Mouse (Mus musculus) myocyte (in vitro differentiated cells): ENCODE data around the gene Pes1. TPM values are rescaled to one million over a fixed set of nuclear protein-coding genes. Genes with fewer than 3 reads are reported as not detected.

Source experiments
- H3K27me3 ChIP-seq: one replicate; pipeline ENCODE4 v1.6.1; 2011; ENCODE audit not compliant: control insufficient read depth, insufficient read depth, insufficient read length
- H3K36me3 ChIP-seq: one replicate; pipeline ENCODE4 v1.6.1; 2011; ENCODE audit not compliant: control insufficient read depth, insufficient read depth
- H3K4me2 ChIP-seq: one replicate; pipeline ENCODE4 v1.6.1; 2011; ENCODE audit warnings: low read depth, control low read depth
- H3K4me3 ChIP-seq: one replicate; pipeline ENCODE4 v1.5.1; 2011; ENCODE audit warnings: mild to moderate bottlenecking, control low read depth, moderate library complexity
- H3K79me2 ChIP-seq: one replicate; pipeline ENCODE4 v1.6.1; 2011; ENCODE audit not compliant: control insufficient read depth, insufficient read depth
- H3ac ChIP-seq: one replicate; pipeline ENCODE4 v1.6.1; 2011; ENCODE audit not compliant: control insufficient read depth, insufficient read length
- CEBPB ChIP-seq: IDR thresholded peaks from 2 replicates; pipeline ENCODE4 v1.6.1; 2011; ENCODE audit warnings: mild to moderate bottlenecking, moderate library complexity; ENCODE audit not compliant: poor library complexity, insufficient read depth, severe bottlenecking
- E2F4 ChIP-seq: IDR thresholded peaks from one replicate; pipeline ENCODE4 v1.6.1; 2011; ENCODE audit warnings: mild to moderate bottlenecking, control low read depth, moderate library complexity; ENCODE audit not compliant: insufficient read depth
- MAX ChIP-seq: IDR thresholded peaks from one replicate; pipeline ENCODE4 v1.6.1; 2011; ENCODE audit warnings: low read depth, mild to moderate bottlenecking, control low read depth
- MYOD1 ChIP-seq, 3 experiments: IDR thresholded peaks; one replicate each; pipeline ENCODE4 v1.6.1; 2011; ENCODE audit warnings: control low read depth in 2 of 3, low read depth in 2 of 3, mild to moderate bottlenecking in 2 of 3, moderate library complexity in 1 of 3; ENCODE audit not compliant: insufficient read length in 2 of 3, control insufficient read depth in 1 of 3
- MYOG ChIP-seq, 3 experiments: IDR thresholded peaks; one replicate each; pipeline ENCODE4 v1.6.1; 2011; ENCODE audit warnings: control low read depth in 2 of 3, low read depth in 2 of 3, mild to moderate bottlenecking in 2 of 3; ENCODE audit not compliant: insufficient read length in 2 of 3, control insufficient read depth in 1 of 3, insufficient read depth in 1 of 3
- POLR2A ChIP-seq: IDR thresholded peaks from one replicate; pipeline ENCODE4 v1.6.1; 2011; ENCODE audit warnings: low read depth, mild to moderate bottlenecking, control low read depth, moderate library complexity; ENCODE audit not compliant: insufficient read length
- POLR2AphosphoS2 ChIP-seq: IDR thresholded peaks from one replicate; pipeline ENCODE4 v1.6.1; 2011; ENCODE audit warnings: low read depth, control low read depth; ENCODE audit not compliant: insufficient read length
- REST ChIP-seq: IDR thresholded peaks from one replicate; pipeline ENCODE4 v1.6.1; 2011; ENCODE audit warnings: mild to moderate bottlenecking, control low read depth, moderate library complexity; ENCODE audit not compliant: insufficient read depth, insufficient read length
- SRF ChIP-seq: IDR thresholded peaks from one replicate; pipeline ENCODE4 v1.6.1; 2011; ENCODE audit warnings: low read depth; ENCODE audit not compliant: control insufficient read depth, insufficient read length
- TCF12 ChIP-seq: IDR thresholded peaks from one replicate; pipeline ENCODE4 v1.6.1; 2011; ENCODE audit warnings: mild to moderate bottlenecking, control low read depth; ENCODE audit not compliant: poor library complexity, insufficient read depth, severe bottlenecking
- TCF3 ChIP-seq: IDR thresholded peaks from one replicate; pipeline ENCODE4 v1.6.1; 2011; ENCODE audit warnings: low read depth, control low read depth; ENCODE audit not compliant: insufficient read length
- USF1 ChIP-seq: IDR thresholded peaks from one replicate; pipeline ENCODE4 v1.6.1; 2011; ENCODE audit warnings: low read depth, mild to moderate bottlenecking, control low read depth, moderate library complexity
- polyA plus RNA-seq: library from polyadenylated mRNA; unstranded; fragments of >200 nt; fragmentation: generic; extraction: Trizol; gene quantifications from one replicate; pipeline ENCODE4 v1.2.1, GENCODE M21; 2012; ENCODE audit warnings: missing spikeins

Gene Pes1
- polyA plus RNA-seq, 1 experiment, result 104 TPM

- peaks cover 20% of the 10 kb centered on the region for H3K36me3 ChIP-seq
- H3K4me3 ChIP-seq, result no peak overlapping the region
- no peak overlapping the region for H3ac ChIP-seq
- H3K79me2 ChIP-seq, result no peaks in the 10 kb centered on the region
- TF ChIP-seq E2F4, result no peak
- no peak for TF ChIP-seq MYOG (IDR thresholded peaks at IDR 0.05; ENCODE audit: control insufficient read depth in 1 of 3, insufficient read depth in 1 of 3, insufficient read length in 2 of 3, low read depth in 2 of 3)
- TF ChIP-seq POLR2AphosphoS2, result no peak
- TF ChIP-seq SRF, result no peak
- TF ChIP-seq USF1, result no peak
- no peak for TF ChIP-seq CEBPB
- no peak for TF ChIP-seq REST
- no peak for TF ChIP-seq TCF12
- TF ChIP-seq POLR2A, result no peak
- TF ChIP-seq MYOD1 (IDR thresholded peaks at IDR 0.05; ENCODE audit: control insufficient read depth in 1 of 3, insufficient read length in 2 of 3, low read depth in 2 of 3), result no peak
- H3K4me2 ChIP-seq, result no peak overlapping the region
- no peaks in the 10 kb centered on the region for H3K27me3 ChIP-seq
Measured at GRCm38 (mm10) chr11:3981536-3981935, 17.8 kb downstream of the Pes1 start.

GRCm38 (mm10) chr11:3982275-3983209 is 18.8 kb downstream of the Pes1 start:
- H3K36me3 ChIP-seq, result peaks cover 20% of the 10 kb centered on the region
- H3K27me3 ChIP-seq, result no peaks in the 10 kb centered on the region
- no peak overlapping the region for H3K4me3 ChIP-seq
- TF ChIP-seq POLR2AphosphoS2 (peak; percentile 51), MYOG (IDR thresholded peaks at IDR 0.05; ENCODE audit: control insufficient read depth in 1 of 3, insufficient read depth in 1 of 3, insufficient read length in 2 of 3, low read depth in 2 of 3) (no peak)
- no peak overlapping the region for H3ac ChIP-seq
- no peak overlapping the region for H3K4me2 ChIP-seq
- H3K79me2 ChIP-seq, result no peaks in the 10 kb centered on the region

GRCm38 (mm10) chr11:3983291-3983862 is 19.6 kb downstream of the Pes1 start, which contains the start of gene Gal3st1:
Gene Gal3st1 (plus strand): TSS chr11:3983636.
- Histone ChIP-seq H3K27me3 (no peaks in the 10 kb centered on the region), H3K36me3 (peaks cover 14% of the 10 kb centered on the region), H3ac (no peak within 1 kb of the TSS), H3K4me2 (no peak within 1 kb of the TSS), H3K4me3 (no peak within 1 kb of the TSS), H3K79me2 (no peaks in the 10 kb centered on the region)
- TF ChIP-seq TCF12 (no peak), USF1 (no peak), POLR2AphosphoS2 (no peak), TCF3 (no peak), MYOG (IDR thresholded peaks at IDR 0.05; ENCODE audit: control insufficient read depth in 1 of 3, insufficient read depth in 1 of 3, insufficient read length in 2 of 3, low read depth in 2 of 3) (no peak), POLR2A (no peak), REST (no peak), CEBPB (no peak), SRF (no peak), MAX (no peak)

- Histone ChIP-seq H3K36me3 (peaks cover 9% of the 10 kb centered on the region), H3K27me3 (no peaks in the 10 kb centered on the region), H3K79me2 (no peaks in the 10 kb centered on the region), H3K4me3 (no peak overlapping the region), H3ac (no peak overlapping the region), H3K4me2 (no peak overlapping the region)
- no peak for TF ChIP-seq USF1
- TF ChIP-seq POLR2A, result no peak
- TF ChIP-seq SRF, result no peak
- no peak for TF ChIP-seq REST
Measured at GRCm38 (mm10) chr11:3983863-3984745, 20.3 kb downstream of the Pes1 start.
